23 mouse cellular contexts compared by ENCODE assay signal in genomic region chr16:78790064-78790463, GRCm38 (mm10).
A peak's percentile ranks its signal among the peaks of the same experiment; 100 is the strongest.
DNase-seq lines count a peak whose midpoint lies in the region; ATAC-seq and TF ChIP-seq lines count a peak whose summit lies in the region.
"Had no signal": no experiment of that assay in that cellular context is flagged by ENCODE, and none has a peak within 500 bp of the region (broad histone marks: within the 10 kb centered on the region; RNA-seq: fewer than 3 reads in every experiment).

No protein-coding gene starts in this region.

- no peaks in the 10 kb centered on the region for H3K27me3 ChIP-seq in kidney, embryonic 14.5 days (ENCODE audit: control insufficient read depth, insufficient read depth, low read length)
- H3K27me3 ChIP-seq in lung, embryonic 15.5 days = no peaks in the 10 kb centered on the region
- no peaks in the 10 kb centered on the region for H3K27me3 ChIP-seq in lung, postnatal 0 days (replicated peaks; ENCODE audit: insufficient read depth, low read length)
- no peaks in the 10 kb centered on the region for H3K27me3 ChIP-seq in stomach, embryonic 15.5 days (replicated peaks)
- H3K27me3 ChIP-seq in liver, embryonic 12.5 days (replicated peaks) = no peaks in the 10 kb centered on the region
- H3K27me3 ChIP-seq: embryonic facial prominence, embryonic 12.5 days; forebrain, embryonic 12.5 days; heart, embryonic 15.5 days; kidney, embryonic 15.5 days; megakaryocyte, embryonic 14.5 days; neural tube, embryonic 12.5 days had no signal

- no peak overlapping the region for H3K27ac ChIP-seq in kidney, embryonic 14.5 days (ENCODE audit: low read depth, low read length)
- no peak overlapping the region for H3K27ac ChIP-seq in lung, embryonic 15.5 days
- H3K27ac ChIP-seq in lung, postnatal 0 days (ENCODE audit: low read length) = peak overlapping the region; percentile 15; the same call in 1 of the 2 replicates
- no peak overlapping the region for H3K27ac ChIP-seq in stomach, embryonic 15.5 days
- no peak overlapping the region for H3K27ac ChIP-seq in liver, embryonic 12.5 days
- H3K27ac ChIP-seq: embryonic facial prominence, embryonic 12.5 days; forebrain, embryonic 12.5 days; heart, embryonic 15.5 days; hindbrain, postnatal 0 days; kidney, embryonic 15.5 days; left cerebral cortex, adult 2 months; neural tube, embryonic 12.5 days had no signal

- H3K4me2 ChIP-seq in kidney, embryonic 14.5 days (replicated peaks; ENCODE audit: low read depth, low read length) = no peak overlapping the region
- no peak overlapping the region for H3K4me2 ChIP-seq in lung, embryonic 15.5 days
- no peak overlapping the region for H3K4me2 ChIP-seq in lung, postnatal 0 days (replicated peaks; ENCODE audit: low read depth, low read length)
- no peak overlapping the region for H3K4me2 ChIP-seq in stomach, embryonic 15.5 days
- H3K4me2 ChIP-seq in liver, embryonic 12.5 days = no peak overlapping the region
- H3K4me2 ChIP-seq: embryonic facial prominence, embryonic 12.5 days; forebrain, embryonic 12.5 days; heart, embryonic 15.5 days; kidney, embryonic 15.5 days; neural tube, embryonic 12.5 days had no signal

- peak; percentile 0 to 2 for DNase-seq in kidney, postnatal 4 days
- peak; percentile 78 for DNase-seq in lung, postnatal 0 days (ENCODE audit: low spot score)
- DNase-seq in right cerebral cortex, adult 18-20 months = no peak
- DNase-seq: adrenal gland, adult 2 months; cerebellum, adult 11-12 months; cerebellum, postnatal 10 days; liver; midbrain, embryonic 14.5 days; retina, postnatal 1 day had no signal

- ATAC-seq in kidney, embryonic 14.5 days (ENCODE audit: low FRiP score, low TSS enrichment) = no peak
- ATAC-seq in lung, embryonic 15.5 days (ENCODE audit: borderline replicate concordance, extremely low read depth, low FRiP score, low TSS enrichment) = peak; percentile 97
- ATAC-seq in lung, postnatal 0 days = peak; percentile 96
- peak; percentile 27; the same call in 1 of the 2 replicates for ATAC-seq in stomach, embryonic 15.5 days (ENCODE audit: insufficient read depth, low FRiP score, low read depth)
- no peak for ATAC-seq in liver, embryonic 12.5 days
- ATAC-seq: hindbrain, postnatal 0 days; intestine, embryonic 16.5 days had no signal

- no peaks in the 10 kb centered on the region for H3K4me1 ChIP-seq in kidney, embryonic 14.5 days (ENCODE audit: control insufficient read depth, insufficient read depth, low read length)
- H3K4me1 ChIP-seq in lung, embryonic 15.5 days = no peaks in the 10 kb centered on the region
- no peaks in the 10 kb centered on the region for H3K4me1 ChIP-seq in lung, postnatal 0 days (ENCODE audit: insufficient read depth, low read depth, low read length)
- H3K4me1 ChIP-seq in stomach, embryonic 15.5 days = no peaks in the 10 kb centered on the region
- H3K4me1 ChIP-seq in liver, embryonic 12.5 days = no peaks in the 10 kb centered on the region
- H3K4me1 ChIP-seq: embryonic facial prominence, embryonic 12.5 days; forebrain, embryonic 12.5 days; heart, embryonic 15.5 days; kidney, embryonic 15.5 days; megakaryocyte, embryonic 14.5 days; neural tube, embryonic 12.5 days had no signal

- H3K4me3 ChIP-seq in kidney, embryonic 14.5 days (ENCODE audit: low read length) = no peak overlapping the region
- no peak overlapping the region for H3K4me3 ChIP-seq in lung, embryonic 15.5 days
- no peak overlapping the region for H3K4me3 ChIP-seq in lung, postnatal 0 days (ENCODE audit: low read depth, low read length)
- no peak overlapping the region for H3K4me3 ChIP-seq in stomach, embryonic 15.5 days (replicated peaks)
- no peak overlapping the region for H3K4me3 ChIP-seq in liver, embryonic 12.5 days
- H3K4me3 ChIP-seq: embryonic facial prominence, embryonic 12.5 days; erythroblast, embryonic 14.5 days; forebrain, embryonic 12.5 days; heart, embryonic 15.5 days; kidney, embryonic 15.5 days; left cerebral cortex, adult 2 months; megakaryocyte, embryonic 14.5 days; neural tube, embryonic 12.5 days had no signal

- no peaks in the 10 kb centered on the region for H3K9me3 ChIP-seq in kidney, embryonic 14.5 days (ENCODE audit: control insufficient read depth, low read length)
- H3K9me3 ChIP-seq in lung, embryonic 15.5 days = no peaks in the 10 kb centered on the region
- no peaks in the 10 kb centered on the region for H3K9me3 ChIP-seq in lung, postnatal 0 days (ENCODE audit: low read length)
- no peaks in the 10 kb centered on the region for H3K9me3 ChIP-seq in stomach, embryonic 15.5 days
- H3K9me3 ChIP-seq in liver, embryonic 12.5 days (replicated peaks) = no peaks in the 10 kb centered on the region
- H3K9me3 ChIP-seq: embryonic facial prominence, embryonic 12.5 days; forebrain, embryonic 12.5 days; heart, embryonic 15.5 days; kidney, embryonic 15.5 days; neural tube, embryonic 12.5 days had no signal

- TF ChIP-seq CTCF in lung, postnatal 0 days (IDR thresholded peaks at IDR 0.05) = no peak

- peak; percentile 55; the same call in 1 of the 2 replicates for TF ChIP-seq EP300 in lung, postnatal 0 days (IDR thresholded peaks at IDR 0.05)

- no peak overlapping the region for H3K9ac ChIP-seq in kidney, embryonic 14.5 days (ENCODE audit: low read depth, low read length)
- H3K9ac ChIP-seq in lung, embryonic 15.5 days = no peak overlapping the region
- no peak overlapping the region for H3K9ac ChIP-seq in lung, postnatal 0 days (replicated peaks; ENCODE audit: low read depth)
- H3K9ac ChIP-seq in stomach, embryonic 15.5 days = no peak overlapping the region
- H3K9ac ChIP-seq in liver, embryonic 12.5 days = no peak overlapping the region
- H3K9ac ChIP-seq: embryonic facial prominence, embryonic 12.5 days; forebrain, embryonic 12.5 days; heart, embryonic 15.5 days; kidney, embryonic 15.5 days; neural tube, embryonic 12.5 days had no signal

- no peaks in the 10 kb centered on the region for H3K36me3 ChIP-seq in kidney, embryonic 14.5 days (ENCODE audit: control insufficient read depth, insufficient read depth, low read length)
- H3K36me3 ChIP-seq in lung, embryonic 15.5 days = no peaks in the 10 kb centered on the region
- no peaks in the 10 kb centered on the region for H3K36me3 ChIP-seq in lung, postnatal 0 days (ENCODE audit: insufficient read depth, low read length)
- H3K36me3 ChIP-seq in stomach, embryonic 15.5 days = no peaks in the 10 kb centered on the region
- no peaks in the 10 kb centered on the region for H3K36me3 ChIP-seq in liver, embryonic 12.5 days
- H3K36me3 ChIP-seq: embryonic facial prominence, embryonic 12.5 days; forebrain, embryonic 12.5 days; heart, embryonic 15.5 days; kidney, embryonic 15.5 days; neural tube, embryonic 12.5 days had no signal

- 89% methylated on average over 2 of the region's 2 CpGs for WGBS in kidney, embryonic 14.5 days
- 51% methylated on average over 2 of the region's 2 CpGs for WGBS in lung, embryonic 15.5 days
- 41% methylated on average over 2 of the region's 2 CpGs for WGBS in lung, postnatal 0 days
- 51% methylated on average over 2 of the region's 2 CpGs for WGBS in stomach, embryonic 15.5 days
- 64% methylated on average over 2 of the region's 2 CpGs for WGBS in liver, embryonic 12.5 days (ENCODE audit: insufficient replicate concordance)

Comparison
In these comparisons a context has a peak if more than half of its experiments do, and no peak if none do; other contexts are left out.
1. ATAC-seq: peak in lung, embryonic 15.5 days (single experiment), lung, postnatal 0 days (single experiment) and stomach, embryonic 15.5 days (single experiment); none in kidney, embryonic 14.5 days (single experiment) and liver, embryonic 12.5 days (single experiment).